Mouse (Mus musculus): ENCODE data around the gene Kcne2. TPM values are rescaled to one million over a fixed set of nuclear protein-coding genes. Genes with fewer than 3 reads are reported as not detected.

Gene Kcne2
- total and polyA plus RNA-seq, 2 experiments from 2014 or later = 0.58 to 2.0 TPM

DNA sequence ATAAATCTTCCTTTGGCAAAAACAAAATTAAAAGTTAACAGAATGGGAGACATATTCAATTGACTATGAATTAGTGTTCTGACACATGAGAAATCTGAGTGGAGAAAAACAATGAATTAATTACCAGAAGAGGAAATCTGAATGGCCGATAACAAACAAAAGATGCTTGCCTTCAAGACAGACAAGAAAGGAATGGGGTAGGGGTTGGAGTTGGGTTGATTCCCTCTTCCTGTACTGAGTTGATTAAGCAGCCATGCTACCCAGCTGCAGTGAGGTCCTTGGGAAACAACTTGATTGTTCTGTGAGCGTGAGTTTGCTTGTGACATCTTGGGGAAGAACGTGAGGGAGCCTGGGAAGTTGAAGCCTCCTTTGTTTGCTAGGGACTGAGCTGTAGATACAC, 37.9 kb upstream of the Kcne2 start:
- H3K27me3 ChIP-seq (ENCODE audit: insufficient read depth, low read length) = no peaks in the 10 kb centered on the region
- H3K9me3 ChIP-seq (ENCODE audit: low read length) = no peaks in the 10 kb centered on the region
- H3K4me3 ChIP-seq (ENCODE audit: low read depth, low read length) = no peak overlapping the region
- no peaks in the 10 kb centered on the region for H3K36me3 ChIP-seq (ENCODE audit: insufficient read depth, low read length)
- H3K4me2 ChIP-seq (ENCODE audit: low read depth, low read length, poor library complexity, severe bottlenecking) = no peak overlapping the region
- H3K4me1 ChIP-seq (ENCODE audit: insufficient read depth, low read length) = no peaks in the 10 kb centered on the region
- no peak for TF ChIP-seq CTCF (IDR thresholded peaks at IDR 0.05)
- H3K9ac ChIP-seq (replicated peaks; ENCODE audit: low read length, poor library complexity, severe bottlenecking) = no peak overlapping the region
- no peak for DNase-seq (ENCODE audit: low spot score)
- H3K27ac ChIP-seq (ENCODE audit: low read depth, low read length) = no peak overlapping the region
- no peak for ATAC-seq (ENCODE audit: low FRiP score)
- 82% methylated on average over 3 of the region's 3 CpGs for whole genome bisulfite sequencing

DNA sequence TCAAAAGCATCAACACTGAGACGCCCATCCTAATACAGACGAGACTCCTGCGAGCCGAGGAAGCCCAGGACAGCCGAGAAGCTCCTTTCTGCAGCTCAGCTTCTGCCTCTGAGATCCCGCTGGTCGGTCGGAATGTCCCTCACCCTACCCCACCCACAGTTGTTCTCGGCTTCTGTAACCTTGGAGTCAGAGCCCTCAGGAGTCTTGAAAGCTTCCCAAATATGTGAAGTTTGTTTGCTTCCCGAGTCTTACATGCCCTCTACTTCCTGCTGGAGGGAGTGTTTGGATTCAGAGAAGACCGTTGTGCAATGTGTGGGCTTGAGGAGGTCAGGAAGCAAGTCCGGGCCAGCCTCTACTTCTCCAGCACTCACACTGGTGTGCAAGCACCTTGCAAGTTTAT, 24.3 kb upstream of the Kcne2 start:
- H3K4me3 ChIP-seq (ENCODE audit: low read depth, low read length) = no peak overlapping the region
- WGBS = 81% methylated on average over 12 of the region's 12 CpGs

DNA sequence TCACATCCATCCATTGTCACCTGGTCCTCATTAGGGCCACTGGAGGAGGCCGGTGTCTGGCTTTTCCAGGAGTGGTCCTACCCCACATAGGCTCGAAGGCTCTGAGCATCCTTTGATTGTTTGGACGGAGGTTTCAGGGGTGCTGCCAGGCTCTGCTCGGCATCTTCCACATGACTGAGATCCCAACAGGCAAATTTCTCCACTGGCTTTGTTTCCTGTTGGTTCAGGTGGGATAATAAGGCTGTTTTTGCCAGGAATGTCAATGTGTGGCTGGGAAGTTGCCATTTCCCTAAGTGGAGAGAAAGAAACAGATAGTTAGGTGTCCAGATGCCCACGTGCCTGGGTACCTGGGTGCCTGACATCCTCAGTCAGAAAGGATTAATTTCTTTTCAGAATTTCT, 17.7 kb upstream of the Kcne2 start:
- 81% methylated on average over 5 of the region's 5 CpGs for WGBS

More for the DNA sequence above, 24.3 kb upstream of the Kcne2 start:
- no peaks in the 10 kb centered on the region; the same call in 1 of the 2 replicates for H3K27me3 ChIP-seq (ENCODE audit: insufficient read depth, low read length)
- no peak overlapping the region for H3K9ac ChIP-seq (replicated peaks; ENCODE audit: low read length, poor library complexity, severe bottlenecking)
- H3K4me1 ChIP-seq (ENCODE audit: insufficient read depth, low read length) = no peaks in the 10 kb centered on the region
- H3K4me2 ChIP-seq (ENCODE audit: low read depth, low read length, poor library complexity, severe bottlenecking) = no peak overlapping the region
- DNase-seq (ENCODE audit: low spot score) (no peak), ATAC-seq (ENCODE audit: low FRiP score) (no peak)
- TF ChIP-seq CTCF (IDR thresholded peaks at IDR 0.05) = no peak
- H3K36me3 ChIP-seq (ENCODE audit: insufficient read depth, low read length) = no peaks in the 10 kb centered on the region
- no peak overlapping the region for H3K27ac ChIP-seq (ENCODE audit: low read depth, low read length)
- H3K9me3 ChIP-seq (ENCODE audit: low read length) = no peaks in the 10 kb centered on the region

DNA sequence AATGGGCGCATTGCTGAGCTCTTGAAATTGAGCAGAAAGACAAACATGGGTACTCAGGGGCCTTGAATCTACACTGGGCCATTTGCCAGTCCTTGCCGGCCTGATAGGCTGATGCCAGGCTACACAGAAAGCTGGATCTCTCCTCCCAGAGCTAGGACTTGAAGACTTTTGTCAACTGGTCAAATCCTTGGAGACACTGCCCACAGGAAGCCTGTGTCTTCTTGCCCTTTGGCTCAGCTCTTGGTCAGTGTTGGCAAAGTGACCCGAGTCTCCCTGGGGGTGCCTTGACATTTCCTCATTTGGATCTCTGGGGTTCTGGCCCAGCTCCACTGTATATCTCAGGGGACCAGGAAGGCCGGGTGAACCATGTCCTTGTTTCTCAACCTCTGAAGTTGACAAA, 16.7 kb upstream of the Kcne2 start:
- Histone ChIP-seq H3K9me3 (ENCODE audit: low read length) (no peaks in the 10 kb centered on the region), H3K27me3 (ENCODE audit: insufficient read depth, low read length) (no peaks in the 10 kb centered on the region; the same call in 1 of the 2 replicates), H3K27ac (ENCODE audit: low read depth, low read length) (no peak overlapping the region), H3K4me2 (ENCODE audit: low read depth, low read length, poor library complexity, severe bottlenecking) (no peak overlapping the region), H3K36me3 (ENCODE audit: insufficient read depth, low read length) (no peaks in the 10 kb centered on the region), H3K9ac (replicated peaks; ENCODE audit: low read length, poor library complexity, severe bottlenecking) (no peak overlapping the region), H3K4me1 (ENCODE audit: insufficient read depth, low read length) (no peaks in the 10 kb centered on the region), H3K4me3 (ENCODE audit: low read depth, low read length) (no peak overlapping the region)
- no peak for ATAC-seq (ENCODE audit: low FRiP score)
- WGBS = 73% methylated on average over 4 of the region's 4 CpGs
- TF ChIP-seq CTCF (IDR thresholded peaks at IDR 0.05) = no peak
- no peak for DNase-seq (ENCODE audit: low spot score)

More for the DNA sequence above, 17.7 kb upstream of the Kcne2 start:
- DNase-seq (ENCODE audit: low spot score) (no peak), ATAC-seq (ENCODE audit: low FRiP score) (no peak)
- no peak for TF ChIP-seq CTCF (IDR thresholded peaks at IDR 0.05)
- H3K27me3 ChIP-seq (ENCODE audit: insufficient read depth, low read length) = no peaks in the 10 kb centered on the region; the same call in 1 of the 2 replicates
- no peak overlapping the region for H3K27ac ChIP-seq (ENCODE audit: low read depth, low read length)
- H3K4me3 ChIP-seq (ENCODE audit: low read depth, low read length) = no peak overlapping the region
- H3K4me2 ChIP-seq (ENCODE audit: low read depth, low read length, poor library complexity, severe bottlenecking) = no peak overlapping the region
- H3K9ac ChIP-seq (replicated peaks; ENCODE audit: low read length, poor library complexity, severe bottlenecking) = no peak overlapping the region
- H3K36me3 ChIP-seq (ENCODE audit: insufficient read depth, low read length) = no peaks in the 10 kb centered on the region
- no peaks in the 10 kb centered on the region for H3K4me1 ChIP-seq (ENCODE audit: insufficient read depth, low read length)
- no peaks in the 10 kb centered on the region for H3K9me3 ChIP-seq (ENCODE audit: low read length)

DNA sequence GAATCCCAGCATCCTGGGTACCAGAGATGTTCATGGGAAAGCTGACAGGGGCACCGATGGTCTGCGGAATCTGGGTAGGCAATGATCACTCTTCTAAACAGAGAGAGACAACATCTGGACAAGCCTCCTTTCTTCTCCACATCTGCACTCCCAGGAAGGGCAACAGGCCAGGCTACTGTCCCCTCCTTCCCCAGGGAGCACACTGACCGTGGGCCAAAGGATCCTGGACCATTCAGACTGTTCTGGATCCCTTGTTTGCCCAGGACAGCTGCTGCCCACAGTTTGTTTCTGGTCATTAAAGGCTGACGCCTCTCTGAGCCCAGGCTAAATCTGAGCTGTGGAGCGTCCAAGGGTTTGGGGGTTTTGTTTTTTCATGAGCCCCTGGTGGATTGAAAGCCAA, 9.5 kb upstream of the Kcne2 start:
- Histone ChIP-seq H3K36me3 (ENCODE audit: insufficient read depth, low read length) (no peaks in the 10 kb centered on the region), H3K4me3 (ENCODE audit: low read depth, low read length) (no peak overlapping the region), H3K9me3 (ENCODE audit: low read length) (no peaks in the 10 kb centered on the region), H3K27ac (ENCODE audit: low read depth, low read length) (no peak overlapping the region), H3K4me1 (ENCODE audit: insufficient read depth, low read length) (no peaks in the 10 kb centered on the region), H3K4me2 (ENCODE audit: low read depth, low read length, poor library complexity, severe bottlenecking) (no peak overlapping the region), H3K9ac (replicated peaks; ENCODE audit: low read length, poor library complexity, severe bottlenecking) (no peak overlapping the region), H3K27me3 (ENCODE audit: insufficient read depth, low read length) (no peaks in the 10 kb centered on the region)
- TF ChIP-seq CTCF (IDR thresholded peaks at IDR 0.05) = no peak
- ATAC-seq (ENCODE audit: low FRiP score) = no peak
- WGBS = 79% methylated on average over 5 of the region's 5 CpGs
- no peak for DNase-seq (ENCODE audit: low spot score)

DNA sequence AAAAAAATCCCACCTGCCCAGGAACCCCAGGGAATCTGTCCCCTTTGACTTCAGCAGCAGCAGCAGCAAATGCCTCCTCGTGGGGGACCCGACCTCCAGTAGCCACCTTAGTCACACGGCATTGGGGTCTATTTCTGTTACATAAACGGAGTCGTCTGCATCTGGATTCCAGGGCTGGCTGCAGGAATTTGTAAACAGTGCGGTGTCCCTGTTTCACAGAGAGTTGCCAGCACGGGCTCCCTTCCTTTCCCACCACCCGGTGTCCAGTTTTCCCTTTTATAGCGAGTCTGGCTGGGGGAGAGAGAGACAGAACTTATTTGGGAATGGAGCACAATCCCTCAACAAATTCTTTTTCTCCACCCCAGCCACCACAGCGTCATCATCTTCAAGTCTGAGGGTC, 7.1 kb upstream of the Kcne2 start:
- Histone ChIP-seq H3K9ac (replicated peaks; ENCODE audit: low read length, poor library complexity, severe bottlenecking) (no peak overlapping the region), H3K4me3 (ENCODE audit: low read depth, low read length) (no peak overlapping the region), H3K27me3 (ENCODE audit: insufficient read depth, low read length) (no peaks in the 10 kb centered on the region), H3K9me3 (ENCODE audit: low read length) (no peaks in the 10 kb centered on the region), H3K4me2 (ENCODE audit: low read depth, low read length, poor library complexity, severe bottlenecking) (no peak overlapping the region), H3K36me3 (ENCODE audit: insufficient read depth, low read length) (no peaks in the 10 kb centered on the region), H3K4me1 (ENCODE audit: insufficient read depth, low read length) (no peaks in the 10 kb centered on the region), H3K27ac (ENCODE audit: low read depth, low read length) (no peak overlapping the region)
- DNase-seq (ENCODE audit: low spot score) (no peak), ATAC-seq (ENCODE audit: low FRiP score) (no peak)
- WGBS = 66% methylated on average over 10 of the region's 10 CpGs
- no peak for TF ChIP-seq CTCF (IDR thresholded peaks at IDR 0.05)
